8 mouse cellular contexts compared by ENCODE assay signal in the genomic region with DNA sequence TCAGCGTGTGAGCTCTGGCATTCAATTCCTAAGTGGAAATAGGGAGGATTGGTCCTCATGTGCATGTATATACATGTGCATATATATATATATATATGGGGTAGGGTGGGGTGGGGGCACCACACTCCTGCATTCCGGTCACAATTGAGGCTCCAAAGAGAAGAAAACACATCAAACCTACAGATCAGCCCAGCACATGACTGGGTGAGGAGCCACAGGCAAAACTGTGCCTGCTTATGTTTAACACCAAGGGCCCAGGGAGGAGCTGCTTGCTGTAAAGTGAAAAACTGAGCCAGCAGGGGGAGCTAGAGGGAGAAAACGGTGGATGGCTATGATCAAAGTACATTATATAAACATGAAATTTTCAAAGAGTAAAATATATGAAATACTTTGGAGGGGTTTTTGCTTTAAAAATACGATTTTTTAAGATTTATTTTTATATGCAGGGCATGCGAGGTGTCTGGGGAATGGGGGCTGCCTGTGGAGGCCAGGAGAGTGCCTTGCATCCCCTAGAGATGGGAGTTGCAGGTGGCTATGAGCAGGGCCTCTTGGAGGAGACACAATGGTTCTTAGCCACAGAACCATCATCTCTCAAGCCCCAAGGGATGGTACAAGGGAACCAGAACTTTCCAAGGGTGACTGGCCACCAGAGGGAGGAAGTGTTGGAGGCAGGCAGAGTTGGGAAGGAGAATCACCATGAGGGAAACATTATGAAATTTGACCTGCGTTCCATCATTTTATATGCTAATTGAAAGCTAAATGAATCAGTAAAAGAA. TPM values are rescaled to one million over a fixed set of nuclear protein-coding genes. Genes with fewer than 3 reads are reported as not detected.
A peak's percentile ranks its signal among the peaks of the same experiment; 100 is the strongest.
DNase-seq lines count a peak whose midpoint lies in the region; ATAC-seq and TF ChIP-seq lines count a peak whose summit lies in the region.

No protein-coding gene starts in this region.

- H3K27ac ChIP-seq in embryonic facial prominence, embryonic 11.5 days (replicated peaks; ENCODE audit: low read depth, low read length): no peak overlapping the region
- H3K27ac ChIP-seq in heart, postnatal 0 days (ENCODE audit: low read depth): no peak overlapping the region
- H3K27ac ChIP-seq in liver, embryonic 13.5 days: peak overlapping the region; percentile 99
- H3K27ac ChIP-seq in neural tube, embryonic 12.5 days: no peak overlapping the region

- no peaks in the 10 kb centered on the region for H3K4me1 ChIP-seq in embryonic facial prominence, embryonic 11.5 days (ENCODE audit: control insufficient read depth, insufficient read depth, low read length)
- H3K4me1 ChIP-seq in heart, postnatal 0 days (ENCODE audit: control insufficient read depth, insufficient read depth): 0 out of 2 replicates have a peak, but pooled peaks cover 4% of the 10 kb centered on the region
- H3K4me1 ChIP-seq in liver, embryonic 13.5 days (replicated peaks): peaks cover 58% of the 10 kb centered on the region
- peaks cover 4% of the 10 kb centered on the region; the same call in 1 of the 2 replicates for H3K4me1 ChIP-seq in neural tube, embryonic 12.5 days

- H3K36me3 ChIP-seq in embryonic facial prominence, embryonic 11.5 days (replicated peaks; ENCODE audit: control insufficient read depth, insufficient read depth, low read depth, low read length): no peaks in the 10 kb centered on the region
- no peaks in the 10 kb centered on the region for H3K36me3 ChIP-seq in heart, postnatal 0 days (replicated peaks; ENCODE audit: control insufficient read depth, insufficient read depth, low read length)
- no peaks in the 10 kb centered on the region for H3K36me3 ChIP-seq in liver, embryonic 13.5 days
- no peaks in the 10 kb centered on the region for H3K36me3 ChIP-seq in neural tube, embryonic 12.5 days

- no peak for TF ChIP-seq EP300 in heart, postnatal 0 days (IDR thresholded peaks at IDR 0.05; ENCODE audit: low read depth)

- H3K9ac ChIP-seq in embryonic facial prominence, embryonic 11.5 days (replicated peaks; ENCODE audit: low read length): no peak overlapping the region
- no peak overlapping the region for H3K9ac ChIP-seq in heart, postnatal 0 days (replicated peaks; ENCODE audit: low read depth, low read length)
- peak overlapping the region; percentile 63 for H3K9ac ChIP-seq in liver, embryonic 13.5 days
- no peak overlapping the region for H3K9ac ChIP-seq in neural tube, embryonic 12.5 days

- DNase-seq in CD4-positive, CD25-positive, alpha-beta regulatory T cell, adult 2 months (ENCODE audit: low read depth, low spot score): peak; percentile 89
- DNase-seq in adrenal gland, postnatal 36 days: peak; percentile 77 to 91
- DNase-seq in embryonic facial prominence, embryonic 11.5 days (ENCODE audit: low spot score): peak; percentile 88
- peak; percentile 72 for DNase-seq in heart, postnatal 0 days (ENCODE audit: low spot score)
- DNase-seq in kidney, postnatal 14 days: peak; percentile 81
- DNase-seq in liver, embryonic 13.5 days: peak; percentile 77
- DNase-seq in testis, postnatal 14 days (ENCODE audit: low spot score): peak; percentile 62

- H3K4me3 ChIP-seq in embryonic facial prominence, embryonic 11.5 days (ENCODE audit: low read depth, low read length): no peak overlapping the region
- no peak overlapping the region for H3K4me3 ChIP-seq in heart, postnatal 0 days (ENCODE audit: low read depth, low read length)
- H3K4me3 ChIP-seq in liver, embryonic 13.5 days (replicated peaks): no peak overlapping the region
- H3K4me3 ChIP-seq in neural tube, embryonic 12.5 days: no peak overlapping the region

- TF ChIP-seq CTCF in heart, postnatal 0 days (IDR thresholded peaks at IDR 0.05; ENCODE audit: low read depth): peak; percentile 74

- no peaks in the 10 kb centered on the region for H3K27me3 ChIP-seq in embryonic facial prominence, embryonic 11.5 days (ENCODE audit: control insufficient read depth, insufficient read depth, low read length)
- no peaks in the 10 kb centered on the region for H3K27me3 ChIP-seq in heart, postnatal 0 days (ENCODE audit: control insufficient read depth, insufficient read depth, low read length)
- H3K27me3 ChIP-seq in liver, embryonic 13.5 days: no peaks in the 10 kb centered on the region
- no peaks in the 10 kb centered on the region for H3K27me3 ChIP-seq in neural tube, embryonic 12.5 days (replicated peaks)

- no peaks in the 10 kb centered on the region for H3K9me3 ChIP-seq in embryonic facial prominence, embryonic 11.5 days (replicated peaks; ENCODE audit: control insufficient read depth, low read length)
- H3K9me3 ChIP-seq in heart, postnatal 0 days (replicated peaks; ENCODE audit: control insufficient read depth, low read length): no peaks in the 10 kb centered on the region
- H3K9me3 ChIP-seq in liver, embryonic 13.5 days (replicated peaks): no peaks in the 10 kb centered on the region
- no peaks in the 10 kb centered on the region for H3K9me3 ChIP-seq in neural tube, embryonic 12.5 days

- ATAC-seq in embryonic facial prominence, embryonic 11.5 days (replicated peaks; ENCODE audit: insufficient number of reproducible peaks, low FRiP score, low TSS enrichment, low read depth): peak; percentile 29; the same call in 1 of the 2 replicates
- ATAC-seq in heart, postnatal 0 days (ENCODE audit: insufficient read depth, low read depth): peak; percentile 42; the same call in 1 of the 2 replicates
- no peak for ATAC-seq in liver, embryonic 13.5 days (ENCODE audit: low read depth)
- peak; percentile 46; the same call in 1 of the 2 replicates for ATAC-seq in neural tube, embryonic 12.5 days (ENCODE audit: low FRiP score, low read depth)

- WGBS in embryonic facial prominence, embryonic 11.5 days: 28% methylated on average over 6 of the region's 6 CpGs
- WGBS in heart, postnatal 0 days: 25% methylated on average over 6 of the region's 6 CpGs
- WGBS in liver, embryonic 13.5 days (ENCODE audit: insufficient replicate concordance): 19% methylated on average over 6 of the region's 6 CpGs
- 39% methylated on average over 6 of the region's 6 CpGs for WGBS in neural tube, embryonic 12.5 days

- no peak overlapping the region for H3K4me2 ChIP-seq in embryonic facial prominence, embryonic 11.5 days (ENCODE audit: low read depth, low read length)
- no peak overlapping the region for H3K4me2 ChIP-seq in heart, postnatal 0 days (ENCODE audit: low read depth, low read length)
- peak overlapping the region; percentile 61; the same call in 1 of the 2 replicates for H3K4me2 ChIP-seq in liver, embryonic 13.5 days
- no peak overlapping the region for H3K4me2 ChIP-seq in neural tube, embryonic 12.5 days (replicated peaks)

RNA-seq across cellular contexts. Expression of a gene that starts 38.4 kb away (rescaled TPM):
- total RNA-seq in adrenal gland, postnatal 36 days (2021): not detected
- not detected in 2 replicates for polyA plus RNA-seq in embryonic facial prominence, embryonic 11.5 days (2014; fragmentation: Nextera tagmentation; extraction: Ambion mirVana)
- not detected in 2 replicates for total RNA-seq in heart, postnatal 0 days (2014; rRNA removed; ENCODE audit: low replicate concordance)
- not detected in 2 replicates for polyA plus RNA-seq in heart, postnatal 0 days (2015; fragmentation: Nextera tagmentation; extraction: Ambion mirVana)
- not detected in 2 replicates for polyA plus RNA-seq in liver, embryonic 13.5 days (2015; fragmentation: Nextera tagmentation; extraction: Ambion mirVana)
- polyA plus RNA-seq in neural tube, embryonic 12.5 days (2016; fragmentation: Nextera tagmentation; extraction: Ambion mirVana): not detected in 2 replicates
